Mouse (Mus musculus): ENCODE data around the gene Shisal1.

Shisal1 gene

DNA sequence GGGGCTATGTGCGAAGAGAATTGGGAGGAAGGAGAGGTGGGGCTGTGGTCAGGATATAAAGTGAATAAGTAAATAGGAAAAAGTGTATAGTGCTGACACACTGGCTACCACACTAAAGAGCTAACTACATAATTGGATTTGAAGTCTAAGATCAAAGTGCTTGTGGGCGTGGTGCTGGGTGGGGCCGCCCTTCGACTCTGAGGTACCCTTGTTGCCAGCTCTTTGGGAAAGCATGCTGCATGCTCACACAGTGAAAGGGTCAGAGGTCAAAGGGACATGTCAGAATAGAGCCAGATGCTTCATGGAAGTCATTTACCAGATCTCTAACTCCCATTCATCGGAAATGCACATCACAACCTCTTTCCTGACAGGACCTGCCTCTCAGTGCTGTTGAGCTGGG is 74.1 kb downstream of the Shisal1 start:
- no peak for DNase-seq (ENCODE audit: low spot score)

DNA sequence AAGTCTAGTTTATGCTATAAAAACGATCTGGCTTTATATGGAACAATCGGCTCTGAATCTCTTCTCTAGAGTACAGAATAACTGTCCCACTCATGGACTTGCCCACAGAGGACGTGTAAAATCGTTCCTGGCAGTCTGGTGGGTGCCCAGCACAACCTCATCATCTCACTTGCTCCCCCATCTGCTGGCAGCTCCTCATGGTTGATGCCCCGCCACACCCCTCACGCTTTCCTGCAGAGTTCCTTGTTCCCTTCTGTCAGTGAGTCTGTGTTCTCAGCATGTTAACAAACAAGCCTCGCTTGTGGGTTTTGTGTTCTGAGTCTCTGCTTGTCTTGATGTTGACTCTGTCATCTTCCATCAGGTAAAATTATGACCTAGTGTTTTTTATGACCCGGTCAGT is 79.5 kb downstream of the Shisal1 start:
- no peak for DNase-seq (ENCODE audit: low spot score)

DNA sequence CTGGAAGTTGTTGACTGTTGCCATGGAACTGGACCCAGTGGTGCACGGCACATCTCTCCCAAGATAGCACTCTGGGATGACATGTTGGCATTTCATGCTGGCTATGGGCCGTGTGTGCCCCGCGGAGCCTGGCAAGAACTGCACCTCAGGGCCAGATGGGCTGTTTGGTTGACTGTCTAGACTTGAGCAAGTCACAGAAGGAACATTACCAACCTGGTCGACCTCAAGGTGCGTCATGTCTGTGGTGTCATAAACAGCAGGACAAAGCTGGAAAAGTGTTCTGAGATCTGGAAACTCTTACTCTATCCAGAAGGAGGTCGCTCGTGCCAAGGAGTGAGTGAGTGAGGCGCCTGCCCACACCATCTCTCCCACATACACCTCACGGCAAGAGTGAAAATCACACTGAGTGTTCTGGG is 80.3 kb downstream of the Shisal1 start:
- no peak for DNase-seq (ENCODE audit: low spot score)

DNA sequence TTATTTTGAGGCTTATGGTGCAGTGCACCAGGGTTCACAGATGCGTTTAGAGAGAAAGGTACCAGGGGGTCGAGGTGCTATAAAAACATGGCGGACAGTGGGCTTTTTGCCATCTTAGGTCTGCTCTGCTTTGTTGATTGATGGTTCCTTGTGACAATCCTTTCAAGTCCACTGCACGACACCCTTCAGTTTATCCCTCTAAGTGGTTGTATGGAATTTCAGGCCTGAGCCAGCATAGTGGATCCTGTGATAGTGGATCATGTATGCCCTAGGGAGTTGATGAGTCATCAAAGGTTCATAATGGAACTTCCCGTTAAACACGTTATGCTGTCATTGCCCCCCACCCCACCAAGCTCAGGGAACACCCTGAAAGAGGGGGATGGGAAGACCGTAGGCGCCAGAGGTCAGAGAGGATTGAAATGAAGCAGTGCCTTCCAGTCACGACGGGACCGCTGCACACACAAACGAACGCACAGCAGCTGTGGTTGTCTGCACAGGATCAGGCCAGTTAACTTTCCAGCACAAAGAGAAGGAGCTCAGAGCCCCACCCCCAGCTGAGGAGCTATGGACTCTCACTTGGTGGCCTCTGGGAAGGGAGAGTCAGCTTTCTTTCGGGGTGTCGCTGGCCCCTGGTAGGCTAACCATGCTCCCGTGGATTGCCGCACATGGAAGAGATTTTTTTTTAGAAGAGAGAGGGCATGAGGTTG is 81.1 kb downstream of the Shisal1 start:
- no peak for DNase-seq (ENCODE audit: low spot score)

DNA sequence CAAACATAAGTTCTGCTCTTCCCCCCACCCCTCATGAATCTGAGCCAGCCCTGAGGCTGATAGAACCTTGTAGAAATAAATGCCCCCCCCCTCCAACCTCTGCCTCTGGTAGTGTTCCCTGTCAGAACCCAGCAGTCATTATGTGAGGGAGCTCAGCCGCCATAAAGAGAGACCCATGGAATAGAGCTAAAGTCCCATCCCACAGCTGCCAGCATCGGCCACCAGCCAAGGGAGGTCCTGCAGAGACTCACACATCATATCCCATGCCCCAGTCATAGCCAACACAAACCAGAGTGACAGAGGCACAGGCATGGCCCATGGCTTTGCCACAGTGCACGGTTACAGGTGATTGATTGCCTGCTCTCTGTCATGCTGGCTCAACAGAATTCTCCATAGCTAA is 82.2 kb downstream of the Shisal1 start:
- no peak for DNase-seq (ENCODE audit: low spot score)

DNA sequence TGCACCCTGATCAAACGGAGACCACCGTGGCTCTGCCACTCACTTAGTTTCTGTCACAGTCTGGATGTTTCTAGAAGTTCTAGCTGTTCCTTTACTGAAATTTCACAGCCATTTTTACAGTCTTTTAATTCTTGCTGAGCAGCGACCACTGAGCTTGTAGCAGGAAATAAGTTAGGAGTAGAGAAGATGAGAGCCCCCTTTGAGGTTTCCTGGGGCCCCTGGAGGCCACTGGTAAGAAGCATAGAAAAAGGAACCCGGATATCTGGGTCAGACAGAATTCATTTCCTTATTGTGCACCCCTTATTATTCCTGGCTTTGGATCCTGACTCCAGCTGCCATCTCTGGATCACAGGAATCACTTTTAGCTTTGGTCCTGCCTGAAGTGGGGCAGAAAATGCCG is 91.8 kb downstream of the Shisal1 start:
- no peak for DNase-seq (ENCODE audit: low spot score)

DNA sequence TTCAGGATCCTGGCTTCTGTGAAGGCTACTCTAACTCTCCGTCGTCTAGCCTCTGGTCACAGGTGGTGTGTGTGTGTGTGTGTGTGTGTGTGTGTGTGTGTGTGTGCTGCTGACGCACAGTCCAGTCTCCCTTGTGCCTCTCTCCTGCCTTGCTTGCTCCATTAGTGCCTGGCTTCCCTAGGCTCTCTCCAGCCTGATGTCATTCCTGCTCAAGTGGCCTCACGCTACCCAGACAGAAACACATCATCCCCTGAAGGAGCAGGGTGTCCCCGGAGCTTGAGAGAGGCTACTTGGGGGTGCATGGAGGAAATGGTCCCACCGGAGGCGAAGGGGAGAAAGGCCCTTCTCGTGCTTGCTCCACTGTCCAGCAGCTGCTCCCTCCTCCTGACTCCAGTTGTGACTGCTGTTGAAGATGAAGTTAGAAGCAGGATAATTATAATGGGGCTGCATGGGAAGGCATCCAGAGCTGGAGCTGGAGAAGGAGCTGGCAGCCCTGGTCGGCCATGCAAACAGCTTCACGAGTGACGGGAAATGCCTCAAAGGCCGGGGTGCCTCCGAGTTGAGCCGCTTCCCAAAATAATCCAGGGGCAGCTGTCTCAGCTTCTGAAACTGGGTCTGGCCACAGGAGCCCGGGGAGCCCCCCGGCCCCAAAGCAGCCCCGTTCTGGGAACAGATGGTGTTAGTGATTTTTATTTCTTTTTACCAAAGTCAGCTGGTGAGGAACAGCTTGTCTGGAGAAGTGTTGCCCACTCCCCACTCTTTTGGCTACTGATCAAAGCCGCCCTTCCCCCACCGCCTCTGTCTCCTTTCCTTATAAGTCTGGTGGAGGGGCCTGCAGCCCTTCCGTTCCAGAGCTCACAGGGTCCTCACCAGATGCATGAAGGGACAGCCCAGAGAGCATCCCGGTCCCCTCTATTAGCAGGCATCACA is 94.7 kb downstream of the Shisal1 start:
- no peak for DNase-seq (ENCODE audit: low spot score)

DNA sequence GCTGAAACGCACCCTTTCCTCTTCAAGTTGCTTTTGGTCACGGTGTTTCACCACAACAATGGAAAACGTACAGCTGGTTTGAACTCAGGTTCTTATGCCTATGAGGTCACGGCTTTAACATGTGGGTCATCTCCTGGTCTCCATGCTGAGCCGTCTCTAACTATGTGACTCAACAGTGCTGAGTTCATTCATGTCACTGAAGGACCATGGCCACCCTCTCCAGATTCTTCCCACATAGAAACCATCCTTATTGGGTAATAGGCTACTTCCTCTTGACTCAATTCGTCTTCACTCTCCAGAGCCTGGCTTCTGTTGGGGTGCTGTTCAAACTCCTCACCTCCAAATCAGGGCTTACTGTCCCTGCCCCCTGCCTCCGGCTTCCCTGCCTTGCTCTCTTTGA is 95.6 kb downstream of the Shisal1 start:
- no peak for DNase-seq (ENCODE audit: low spot score)

DNA sequence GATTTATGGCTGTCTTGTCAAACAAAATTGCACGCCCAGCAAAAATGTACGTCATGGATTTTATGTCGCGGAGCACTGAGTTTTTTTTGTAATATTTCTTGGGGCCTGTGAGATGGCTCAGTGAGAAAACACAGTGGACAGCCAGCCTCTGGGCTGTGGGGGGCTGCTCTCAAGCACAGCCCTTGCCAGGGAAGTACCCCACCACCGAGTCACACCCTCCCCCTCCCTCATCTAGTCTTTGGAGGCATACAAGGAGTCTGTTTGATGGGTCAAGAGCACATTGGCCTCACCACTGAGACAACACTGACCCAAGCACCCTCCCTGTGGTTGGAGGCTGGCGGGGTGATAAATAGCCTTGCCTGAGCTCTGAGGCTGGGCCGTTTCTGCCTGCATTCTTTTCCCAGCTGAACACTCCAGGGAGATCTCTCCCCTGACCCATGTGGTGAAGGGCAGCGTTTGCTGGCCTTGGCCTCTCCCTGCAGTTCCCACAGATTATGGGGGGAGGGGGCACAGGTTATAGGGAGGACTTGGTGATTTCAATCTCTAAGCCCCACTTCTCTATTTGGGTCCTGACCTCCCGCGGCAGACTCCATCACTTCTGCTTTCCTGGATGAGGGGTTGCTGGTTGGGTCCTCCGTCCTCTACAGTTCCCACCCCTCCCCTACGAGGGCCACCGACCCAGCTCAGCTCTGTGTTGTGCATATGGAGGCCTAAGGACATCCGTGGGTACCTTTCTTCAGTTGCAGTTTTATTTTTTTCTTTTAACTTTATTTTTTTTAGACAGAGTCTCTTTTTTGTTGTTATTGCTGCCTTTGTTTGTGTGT is 96.8 kb downstream of the Shisal1 start:
- no peak for DNase-seq (ENCODE audit: low spot score)

DNA sequence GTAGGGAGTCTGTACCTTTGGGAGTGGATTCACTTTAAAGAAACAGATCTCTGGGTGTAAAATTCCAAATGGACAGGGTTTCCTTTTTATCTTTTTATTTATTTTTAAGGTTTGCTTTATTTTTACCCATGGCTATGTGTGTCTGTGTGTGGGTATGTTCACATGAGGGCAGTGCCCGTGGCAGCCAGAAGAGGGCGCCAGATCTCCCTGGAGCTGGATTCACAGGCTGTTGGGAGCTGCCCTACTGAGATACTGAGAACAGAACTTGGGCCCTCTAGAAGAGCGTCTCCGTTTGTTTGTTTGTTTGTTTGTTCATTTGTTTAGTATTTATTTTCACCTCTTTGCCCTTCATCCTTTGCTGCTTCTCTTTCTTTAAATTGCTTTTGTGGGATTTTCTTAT is 98.1 kb downstream of the Shisal1 start:
- DNase-seq (ENCODE audit: low spot score), result no peak

DNA sequence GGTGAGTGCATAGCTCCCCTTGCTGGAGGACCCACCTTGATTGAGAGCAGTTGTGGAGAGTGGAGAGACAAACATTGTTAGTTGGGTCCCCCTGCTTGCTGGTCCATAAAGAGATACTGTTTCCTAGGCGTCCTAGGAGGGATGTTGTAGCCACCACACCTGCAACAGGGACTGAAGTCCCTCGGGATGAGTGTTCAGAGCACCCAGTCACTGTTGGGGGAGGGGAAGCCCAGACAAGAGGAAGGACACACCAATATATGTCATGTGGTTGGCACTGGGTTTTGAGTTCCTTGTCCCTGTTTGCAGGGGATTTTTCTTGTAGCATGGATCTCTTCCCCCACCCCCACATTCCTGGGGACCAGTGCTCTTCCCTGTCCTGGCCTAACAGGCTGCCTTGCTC is 106.0 kb downstream of the Shisal1 start:
- DNase-seq (ENCODE audit: low spot score), result no peak

DNA sequence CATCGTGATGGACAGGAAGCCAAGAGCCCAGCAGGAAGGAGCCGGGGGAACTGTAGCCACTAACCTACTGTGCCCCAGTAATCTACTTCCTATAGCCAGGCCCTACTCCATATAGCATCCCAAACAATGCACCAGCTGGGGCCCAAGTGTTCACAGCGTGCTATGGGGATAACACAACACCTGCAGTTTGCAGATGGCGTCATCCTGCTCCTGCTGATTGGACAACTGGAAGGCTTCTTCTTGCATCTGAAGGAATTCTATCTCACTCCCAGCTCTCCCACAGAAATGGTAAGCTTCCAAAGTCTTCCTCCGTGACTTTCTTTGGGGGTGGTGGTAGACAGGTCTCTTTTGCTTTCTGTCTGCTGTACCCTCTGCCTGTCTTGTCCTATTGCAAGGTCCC is 109.3 kb downstream of the Shisal1 start:
- no peak for DNase-seq (ENCODE audit: low spot score)

DNA sequence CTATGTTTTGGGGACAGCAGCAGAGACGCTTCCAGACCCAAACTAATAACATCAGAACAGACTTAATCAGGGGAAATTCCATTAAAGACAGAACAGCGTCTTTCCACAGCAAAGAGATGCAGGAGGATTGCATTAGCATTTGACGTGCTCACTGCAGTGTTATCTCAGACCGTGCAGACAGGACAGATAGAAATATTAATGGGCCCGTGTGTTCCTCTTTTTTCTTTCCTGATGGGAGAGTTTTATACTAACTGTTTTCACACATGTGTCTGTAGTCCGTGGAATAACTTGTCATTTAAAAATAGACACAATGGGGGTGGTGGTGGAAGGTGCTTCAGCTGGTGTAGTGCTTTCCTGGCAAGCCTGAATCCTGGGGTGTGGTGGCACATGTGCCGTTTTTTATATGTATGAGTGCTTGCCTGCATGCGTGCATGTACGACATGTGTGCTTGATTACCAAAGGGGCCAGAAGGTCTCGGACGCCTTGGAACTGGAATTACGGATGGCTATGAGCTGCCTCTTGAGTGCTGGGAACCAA is 110.5 kb downstream of the Shisal1 start:
- DNase-seq (ENCODE audit: low spot score), result no peak

DNA sequence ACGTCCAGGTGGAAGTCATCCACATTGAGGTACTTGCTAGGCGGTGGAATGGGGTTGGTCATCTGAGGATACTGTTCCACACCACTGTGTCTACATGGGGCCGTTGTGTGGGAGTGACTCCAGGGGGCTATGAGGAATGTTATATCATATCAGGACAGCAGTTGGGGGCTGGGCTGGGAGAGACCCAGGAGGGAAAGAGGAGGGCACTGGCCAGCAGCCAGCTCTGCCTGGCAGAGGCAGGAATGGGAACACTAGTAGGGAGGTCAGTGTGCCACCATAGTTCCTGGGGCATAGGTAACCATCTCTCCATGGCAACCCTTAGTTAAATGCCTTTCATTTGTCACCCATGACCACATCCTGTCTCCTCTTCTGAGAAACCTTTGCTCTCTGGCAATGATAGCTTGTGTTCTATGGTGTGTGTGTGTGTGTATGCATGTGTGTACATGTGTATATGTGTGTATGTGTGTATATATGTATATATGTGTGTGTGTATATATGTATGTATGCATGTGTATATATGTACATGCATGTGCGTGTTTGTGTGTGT is 115.8 kb downstream of the Shisal1 start:
- DNase-seq (ENCODE audit: low spot score), result no peak

DNA sequence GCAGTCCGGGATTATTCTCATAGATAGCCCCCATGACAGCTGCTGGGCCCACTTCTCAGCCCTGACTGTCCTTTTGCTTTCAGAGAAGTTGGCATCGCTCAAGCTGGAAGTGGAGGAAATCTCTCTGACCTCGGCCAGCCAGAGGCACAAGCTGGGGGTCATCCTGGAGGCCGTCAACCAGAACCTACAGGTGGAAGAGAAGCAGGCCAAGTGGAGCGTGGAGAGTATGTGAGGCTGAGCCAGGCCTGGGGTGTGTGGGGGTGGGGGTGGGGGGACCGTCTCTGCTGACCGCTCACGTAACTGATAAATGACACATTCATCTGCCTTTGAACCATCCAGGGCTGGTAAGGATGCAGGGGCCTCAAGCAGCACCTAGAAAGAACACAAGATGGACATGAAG is 117.0 kb downstream of the Shisal1 start:
- no peak for DNase-seq (ENCODE audit: low spot score)
